Mouse (Mus musculus) macrophage (primary cell): ENCODE results near the gene Sox15. TPM values are rescaled to one million over a fixed set of nuclear protein-coding genes. Genes with fewer than 3 reads are reported as not detected.
"Not testable (repeated sequence)": the region's sequence is repeated elsewhere in the genome, so short reads cannot be mapped to it uniquely, and the experiment has no call there.

Experiments used
- H3K27ac ChIP-seq: fragments of 350-480 bp; formaldehyde crosslinking; 2 replicates; pipeline ENCODE4 v1.9.0; 2021
- H3K36me3 ChIP-seq: fragments of 350-480 bp; formaldehyde crosslinking; 2 replicates; pipeline ENCODE4 v1.9.0; 2021; ENCODE audit errors: inconsistent target
- H3K4me3 ChIP-seq: fragments of 350-480 bp; formaldehyde crosslinking; 2 replicates; pipeline ENCODE4 v1.9.0; 2021; ENCODE audit errors: inconsistent target
- H3K79me2 ChIP-seq: fragments of 350-480 bp; formaldehyde crosslinking; 2 replicates; pipeline ENCODE4 v1.9.0; 2021; ENCODE audit errors: inconsistent target
- WGBS: methylation state at CpG from one replicate; pipeline ENCODE4 v1.1.7; 2026; ENCODE audit warnings: inconsistent platforms; ENCODE audit not compliant: missing documents; 5-methylcytosine and 5-hydroxymethylcytosine counted together
- polyA plus RNA-seq: library from polyadenylated mRNA; stranded (reverse); fragments of 250-400 nt; gene quantifications from 3 replicates; pipeline ENCODE4 v1.2.4, GENCODE M21; 2018; ENCODE audit warnings: inconsistent platforms

Sox15 gene
- polyA plus RNA-seq, 1 experiment from 2014 or later, result not detected

DNA sequence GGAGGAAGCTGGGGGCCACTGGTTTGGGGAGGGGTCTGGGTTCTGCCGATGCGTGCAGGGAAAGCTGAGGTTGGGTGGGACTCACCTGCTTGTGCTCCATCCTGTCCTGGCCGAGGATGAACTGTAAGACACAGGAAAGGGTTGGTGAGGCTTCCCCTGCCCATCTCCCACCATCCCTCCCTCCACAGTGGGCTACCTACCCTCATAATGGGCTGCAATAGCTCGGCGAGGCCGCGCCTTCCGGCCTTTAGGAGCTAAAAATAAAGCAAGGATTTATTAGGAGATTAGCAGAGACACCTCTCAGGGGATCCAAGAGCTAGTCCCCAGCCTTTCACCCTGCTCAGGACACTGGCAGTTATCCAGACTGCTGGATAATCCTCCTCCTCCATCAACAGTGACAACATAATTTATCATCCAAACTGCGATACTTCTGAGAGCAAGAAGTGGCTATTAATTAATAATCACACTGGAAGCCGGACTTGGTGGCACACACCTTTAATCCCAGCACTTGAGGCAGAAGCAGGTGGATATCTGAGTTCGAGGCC lies 38.4 kb downstream of the Sox15 start:
- Histone ChIP-seq H3K27ac (peak overlapping the region; percentile 96), H3K4me3 (peak overlapping the region; percentile 74; the same call in 1 of the 2 replicates)
- 74% methylated on average over 10 of the region's 11 CpGs for WGBS

DNA sequence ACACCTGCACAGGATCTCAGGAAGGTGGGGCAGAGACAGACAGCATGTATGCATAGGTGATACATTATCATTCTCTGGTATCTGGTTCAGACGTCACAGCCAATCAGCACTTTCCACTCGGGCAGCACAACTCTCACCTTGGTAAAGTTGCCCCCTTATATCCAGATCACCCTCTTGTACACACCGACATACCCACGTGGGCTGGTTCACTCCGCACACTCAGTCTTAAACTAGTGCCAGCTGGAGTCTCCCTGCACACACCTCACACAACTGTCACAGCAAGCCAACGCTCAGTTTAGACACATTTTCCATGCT lies 39.9 kb downstream of the Sox15 start:
- peak overlapping the region; percentile 96 for H3K27ac ChIP-seq
- 78% methylated on average over 6 of the region's 6 CpGs for WGBS
- H3K36me3 ChIP-seq, result no peaks in the 10 kb centered on the region
- peaks cover 43% of the 10 kb centered on the region for H3K79me2 ChIP-seq
- H3K4me3 ChIP-seq, result peak overlapping the region; percentile 74

More for the DNA sequence above, 38.4 kb downstream of the Sox15 start:
- Histone ChIP-seq H3K79me2 (peaks cover 48% of the 10 kb centered on the region), H3K36me3 (no peaks in the 10 kb centered on the region)

DNA sequence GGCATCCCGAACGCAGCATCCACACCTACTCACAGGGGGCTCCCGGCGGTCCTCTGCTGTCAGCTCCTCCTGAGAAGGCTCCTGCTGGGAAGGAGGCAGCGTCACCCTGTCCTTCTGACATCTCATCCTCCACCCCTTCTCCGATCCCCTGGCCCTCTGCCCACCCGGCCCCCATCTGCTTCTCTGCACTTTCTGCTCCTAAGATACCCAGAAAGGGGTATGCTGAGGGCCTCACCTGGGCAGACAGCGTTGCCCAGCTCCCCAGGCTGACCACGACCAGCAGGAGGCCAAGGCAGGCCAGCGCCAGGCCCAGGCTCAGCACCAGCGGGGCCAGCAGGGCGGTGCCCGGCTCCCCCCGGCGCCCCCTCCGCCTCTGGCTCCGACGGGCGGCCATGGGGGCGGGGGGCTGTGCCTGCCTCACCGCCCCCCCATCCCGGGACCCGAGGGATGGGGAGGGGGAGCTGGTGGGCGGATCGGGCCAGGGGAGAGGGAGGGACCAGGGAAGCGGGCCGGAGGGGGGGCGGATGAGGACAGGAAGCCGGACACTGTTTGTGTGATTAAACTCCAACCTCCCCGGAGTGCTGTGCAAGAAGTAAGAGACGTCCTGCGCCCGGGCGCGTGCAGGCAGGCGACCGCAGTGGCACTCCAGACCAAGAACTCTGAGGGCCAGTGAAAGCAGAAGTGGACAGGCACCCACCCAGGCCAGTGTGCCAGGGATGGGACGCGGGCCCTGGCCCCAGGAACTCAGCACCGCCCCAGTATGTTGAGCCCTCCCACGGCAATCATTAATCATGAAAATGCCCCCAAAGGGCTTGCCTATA lies 40.5 kb downstream of the Sox15 start, which contains the start of the genes Tnfsf12 and Tnfsfm13:
TSS of gene Tnfsf12 (minus strand) at position 489 of the 821 bp plus-strand sequence.
TSS of gene Tnfsfm13 (minus strand) at position 738 of the 821 bp plus-strand sequence.
- H3K4me3 ChIP-seq, result peak within 1 kb of the TSS; percentile 74
- H3K27ac ChIP-seq, result peak within 1 kb of the TSS; percentile 96
- 12% methylated on average over 41 of the region's 41 CpGs for WGBS
- H3K79me2 ChIP-seq, result peaks cover 37% of the 10 kb centered on the region
- H3K36me3 ChIP-seq, result no peaks in the 10 kb centered on the region

DNA sequence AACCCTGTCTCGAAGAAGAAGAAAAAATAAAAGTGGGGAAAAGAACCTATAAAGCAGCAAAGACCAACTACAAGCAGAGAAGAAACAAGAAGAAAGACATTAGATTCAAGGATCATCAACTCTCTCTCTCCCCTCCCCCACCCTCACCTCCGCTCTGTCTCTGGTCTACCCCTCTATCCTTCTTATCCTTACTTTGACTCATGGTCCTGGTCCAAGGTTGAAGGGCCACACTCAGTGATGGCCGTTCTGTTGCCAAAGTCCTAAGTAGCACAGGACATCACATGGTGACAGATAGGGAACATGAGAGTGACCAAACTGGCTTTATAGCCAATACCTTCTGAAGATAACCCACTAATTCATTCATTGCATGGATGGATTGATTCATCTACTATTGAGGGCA lies 42.3 kb downstream of the Sox15 start:
- H3K27ac ChIP-seq, result no peak overlapping the region
- no peaks in the 10 kb centered on the region for H3K36me3 ChIP-seq
- no peak overlapping the region for H3K4me3 ChIP-seq
- WGBS, result 92% methylated on average over 3 of the region's 3 CpGs
- peaks cover 29% of the 10 kb centered on the region for H3K79me2 ChIP-seq

DNA sequence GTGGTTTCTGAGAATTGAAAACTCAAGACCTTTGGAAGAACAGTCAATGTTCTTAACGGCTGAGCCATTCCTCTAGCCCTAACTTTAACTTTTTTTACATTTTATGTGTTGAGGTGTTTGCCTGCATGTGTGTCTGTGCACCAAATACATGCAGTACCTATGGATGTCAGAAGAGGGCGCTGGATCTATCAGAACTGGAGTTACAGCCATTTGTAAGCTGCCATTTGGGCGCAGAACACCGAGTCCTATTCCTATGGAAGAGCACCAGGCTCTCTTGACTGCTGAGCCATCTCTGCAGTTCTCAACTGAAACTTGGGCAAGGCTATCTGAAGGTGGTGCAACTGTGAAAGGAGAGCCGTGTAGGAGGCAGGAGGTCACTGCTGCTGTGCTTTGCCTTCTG lies 43.5 kb downstream of the Sox15 start:
- no peak overlapping the region for H3K27ac ChIP-seq
- 84% methylated on average over 5 of the region's 5 CpGs for WGBS
- H3K79me2 ChIP-seq, result peaks cover 19% of the 10 kb centered on the region
- H3K36me3 ChIP-seq, result no peaks in the 10 kb centered on the region
- no peak overlapping the region for H3K4me3 ChIP-seq

DNA sequence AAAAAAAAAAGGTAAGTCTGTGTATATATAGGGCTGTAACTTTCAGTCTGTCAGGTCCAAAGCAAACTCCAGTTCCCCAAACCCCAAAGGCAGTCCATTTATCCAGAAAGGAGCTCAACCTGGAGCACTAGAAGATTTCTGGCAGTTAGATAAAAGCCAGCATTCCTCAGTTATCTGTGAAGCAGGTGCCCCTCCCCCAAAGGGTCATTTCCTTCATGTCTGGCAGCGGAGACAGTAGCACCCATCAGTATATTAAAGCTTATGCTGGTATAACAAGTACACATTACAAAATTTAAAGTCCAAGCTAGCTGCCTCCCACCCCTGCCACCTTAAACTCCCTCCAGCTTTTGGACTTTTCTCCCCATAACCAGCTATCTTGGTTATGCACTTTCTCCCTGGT lies 44.5 kb downstream of the Sox15 start:
- Histone ChIP-seq H3K79me2 (peaks cover 9% of the 10 kb centered on the region), H3K27ac (no peak overlapping the region), H3K4me3 (no peak overlapping the region), H3K36me3 (no peaks in the 10 kb centered on the region)
- 100% methylated on average over 1 of the region's 1 CpGs for WGBS

DNA sequence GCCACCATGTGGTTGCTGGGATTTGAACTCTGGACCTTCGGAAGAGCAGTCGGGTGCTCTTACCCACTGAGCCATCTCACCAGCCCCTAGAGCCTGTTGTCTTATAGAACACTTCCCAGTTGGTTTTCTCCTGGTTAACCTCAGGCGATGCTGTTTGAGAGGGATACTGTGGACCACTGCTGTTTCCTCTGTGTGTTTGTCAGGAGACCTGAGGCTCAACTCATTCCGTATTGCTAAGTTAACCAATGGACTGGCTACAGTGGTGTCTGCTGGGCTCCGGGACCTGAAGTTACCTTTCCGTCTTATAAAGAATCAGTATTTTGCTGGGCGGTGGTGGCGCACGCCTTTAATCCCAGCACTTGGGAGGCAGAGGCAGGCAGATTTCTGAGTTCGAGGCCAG lies 47.8 kb downstream of the Sox15 start:
- not testable (repeated sequence) for H3K27ac ChIP-seq, H3K79me2 ChIP-seq, H3K4me3 ChIP-seq, H3K36me3 ChIP-seq
- WGBS, result 91% methylated on average over 4 of the region's 10 CpGs

DNA sequence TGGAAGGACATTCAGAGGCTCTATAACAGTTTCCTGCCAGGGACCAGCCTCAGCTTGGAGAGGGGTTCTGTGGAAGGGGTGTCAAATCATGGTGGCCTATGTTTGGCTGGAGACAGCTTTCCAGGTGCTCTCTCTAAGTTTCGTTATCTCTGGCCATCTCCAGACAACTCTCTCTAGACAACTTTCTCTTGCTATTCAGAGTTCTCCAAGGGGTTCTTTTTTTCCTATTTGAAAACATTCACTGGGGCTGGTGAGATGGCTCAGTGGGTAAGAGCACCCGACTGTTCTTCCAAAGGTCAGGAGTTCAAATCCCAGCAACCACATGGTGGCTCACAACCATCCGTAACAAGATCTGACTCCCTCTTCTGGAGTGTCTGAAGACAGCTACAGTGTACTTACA lies 48.3 kb downstream of the Sox15 start:
- not testable (repeated sequence) for H3K27ac ChIP-seq, H3K36me3 ChIP-seq, H3K79me2 ChIP-seq, H3K4me3 ChIP-seq
- 80% methylated on average over 2 of the region's 3 CpGs for WGBS

DNA sequence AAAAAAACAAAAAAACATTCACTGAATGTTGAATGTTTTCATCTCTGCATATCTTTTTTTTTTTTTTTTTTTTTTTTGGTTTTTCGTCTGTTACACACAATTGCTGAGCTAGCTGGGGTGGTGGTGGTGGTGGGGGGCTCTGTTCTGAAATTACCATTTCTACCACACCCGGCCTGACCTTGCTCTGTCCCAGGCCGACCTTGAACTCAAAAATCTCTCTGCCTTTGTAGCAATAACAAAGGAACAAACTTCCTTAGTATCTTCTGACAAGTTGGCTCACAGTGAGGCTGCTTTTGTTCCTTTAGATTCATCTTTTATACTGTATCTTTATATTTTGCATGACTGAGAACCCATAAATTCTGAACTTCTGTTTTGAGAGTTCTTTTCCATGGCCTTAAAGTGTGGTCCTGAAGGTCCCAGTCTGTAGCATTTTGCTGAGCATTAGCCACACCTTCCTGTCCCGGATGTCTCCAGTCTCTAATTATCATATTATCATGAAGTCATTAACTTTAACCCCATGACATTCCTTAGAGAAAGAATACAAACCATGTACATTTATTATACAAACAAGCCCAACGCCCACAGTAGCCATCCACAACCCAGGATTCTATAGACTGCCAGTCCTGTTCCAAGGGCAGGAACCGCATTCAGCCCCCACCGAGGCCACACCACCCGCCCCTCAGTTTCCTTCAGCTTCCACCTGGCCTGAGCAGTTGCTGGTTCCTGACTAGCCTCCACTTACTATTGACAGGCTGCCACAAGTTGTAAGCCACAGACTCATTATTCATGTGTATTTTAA lies 48.9 kb downstream of the Sox15 start:
- H3K27ac ChIP-seq, result no peak overlapping the region
- no peak overlapping the region for H3K4me3 ChIP-seq
- WGBS, result 76% methylated on average over 7 of the region's 8 CpGs
- no peaks in the 10 kb centered on the region for H3K79me2 ChIP-seq
- no peaks in the 10 kb centered on the region for H3K36me3 ChIP-seq

DNA sequence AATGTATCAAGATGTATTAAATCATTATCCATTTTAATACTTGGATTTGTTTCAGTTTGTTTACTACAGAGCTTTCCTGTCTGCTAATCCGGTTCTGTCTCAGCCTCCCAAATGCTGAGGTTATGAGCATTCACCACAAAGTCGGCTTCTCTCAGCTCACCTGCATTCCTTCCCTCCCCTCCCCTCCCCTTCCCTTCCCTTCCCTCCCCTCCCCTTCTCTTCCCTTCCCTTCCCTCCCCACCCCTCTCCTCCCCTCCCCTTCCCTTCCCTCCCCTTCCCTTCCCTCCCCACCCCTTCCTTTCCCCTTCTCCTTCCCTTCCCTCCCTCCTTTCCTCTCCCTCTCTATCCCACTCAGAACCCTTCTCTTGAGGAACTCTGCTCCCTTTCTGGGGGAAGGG lies 49.5 kb downstream of the Sox15 start:
- Histone ChIP-seq H3K36me3 (no peaks in the 10 kb centered on the region), H3K79me2 (no peaks in the 10 kb centered on the region), H3K4me3 (no peak overlapping the region), H3K27ac (no peak overlapping the region)
- no CpG with 5 or more reads among the region's 2 CpGs for WGBS

Other genes with a start within 250 kb of the Sox15 start
- 4.5 to 15.0 TPM (median 11.0 TPM) in 3 replicates for gene Kdm6b, start 241.6 kb upstream of the Sox15 start, polyA plus RNA-seq
- 0.32 to 3.0 TPM (median 1.5 TPM) in 3 replicates for gene Dnah2, start 106.2 kb upstream of the Sox15 start, polyA plus RNA-seq
- gene Efnb3, start 95.1 kb upstream of the Sox15 start, polyA plus RNA-seq, result 0.06 TPM in 1 of 3 replicates, not detected in the others
- gene Wrap53, start 75.1 kb upstream of the Sox15 start, polyA plus RNA-seq, result 4.4 to 5.0 TPM (median 5.0 TPM) in 3 replicates
- 32.6 to 59.9 TPM (median 52.5 TPM) in 3 replicates for gene Trp53, start 75.0 kb upstream of the Sox15 start, polyA plus RNA-seq
- not detected in 3 replicates for gene Atp1b2, start 49.4 kb upstream of the Sox15 start, polyA plus RNA-seq
- not detected in 3 replicates for gene Shbg, start 37.4 kb upstream of the Sox15 start, polyA plus RNA-seq
- 1.6 to 2.2 TPM (median 1.6 TPM) in 3 replicates for gene Sat2, start 33.3 kb upstream of the Sox15 start, polyA plus RNA-seq
- 36.0 to 36.7 TPM (median 36.3 TPM) in 3 replicates for gene Fxr2, start 22.3 kb upstream of the Sox15 start, polyA plus RNA-seq
- gene Mpdu1, start 7.3 kb downstream of the Sox15 start, polyA plus RNA-seq, result 81.7 to 90.9 TPM (median 89.2 TPM) in 3 replicates
- 3,562 to 8,261 TPM (median 3,776 TPM) in 3 replicates for gene Cd68, start 10.8 kb downstream of the Sox15 start, polyA plus RNA-seq
- gene Eif4a1, start 17.1 kb downstream of the Sox15 start, polyA plus RNA-seq, result 683 to 1,306 TPM (median 693 TPM) in 3 replicates
- 57.8 to 99.6 TPM (median 77.5 TPM) in 3 replicates for gene Senp3, start 26.8 kb downstream of the Sox15 start, polyA plus RNA-seq
- gene Tnfsf13, start 30.5 kb downstream of the Sox15 start, polyA plus RNA-seq, result 16.4 to 43.4 TPM (median 40.3 TPM) in 3 replicates
- gene Tnfsf12, start 40.5 kb downstream of the Sox15 start, polyA plus RNA-seq, result 89.2 to 140 TPM (median 130 TPM) in 3 replicates
- 25.2 to 36.9 TPM (median 25.5 TPM) in 3 replicates for gene Tnfsfm13, start 40.8 kb downstream of the Sox15 start, polyA plus RNA-seq
- 63.4 to 133 TPM (median 79.6 TPM) in 3 replicates for gene Polr2a, start 103.3 kb downstream of the Sox15 start, polyA plus RNA-seq
- not detected in 3 replicates for gene Slc35g3, start 106.7 kb downstream of the Sox15 start, polyA plus RNA-seq
- gene Zbtb4, start 110.6 kb downstream of the Sox15 start, polyA plus RNA-seq, result 11.6 to 17.8 TPM (median 12.0 TPM) in 3 replicates
- not detected in 3 replicates for gene Chrnb1, start 140.6 kb downstream of the Sox15 start, polyA plus RNA-seq
- 0.69 to 2.7 TPM (median 2.3 TPM) in 3 replicates for gene Fgf11, start 146.5 kb downstream of the Sox15 start, polyA plus RNA-seq
- gene Tmem102, start 150.3 kb downstream of the Sox15 start, polyA plus RNA-seq, result not detected in 3 replicates
- not detected in 3 replicates for gene Gm39566, start 160.0 kb downstream of the Sox15 start, polyA plus RNA-seq
- gene Spem2, start 163.2 kb downstream of the Sox15 start, polyA plus RNA-seq, result not detected in 3 replicates
- gene Spem1, start 166.9 kb downstream of the Sox15 start, polyA plus RNA-seq, result not detected in 3 replicates
- gene Nlgn2, start 182.5 kb downstream of the Sox15 start, polyA plus RNA-seq, result 0.80 to 2.1 TPM (median 1.0 TPM) in 3 replicates
- gene Tmem256, start 183.2 kb downstream of the Sox15 start, polyA plus RNA-seq, result 71.2 to 302 TPM (median 269 TPM) in 3 replicates
- gene Plscr3, start 191.1 kb downstream of the Sox15 start, polyA plus RNA-seq, result 23.8 to 38.1 TPM (median 36.6 TPM) in 3 replicates
- not detected in 3 replicates for gene Tnk1, start 203.4 kb downstream of the Sox15 start, polyA plus RNA-seq
- gene Tmem95, start 222.7 kb downstream of the Sox15 start, polyA plus RNA-seq, result not detected in 3 replicates
- 4.3 to 5.6 TPM (median 5.5 TPM) in 3 replicates for gene Kctd11, start 226.1 kb downstream of the Sox15 start, polyA plus RNA-seq
- 0.54 to 0.68 TPM (median 0.62 TPM) in 3 replicates for gene Acap1, start 240.2 kb downstream of the Sox15 start, polyA plus RNA-seq
- not detected in 3 replicates for gene 2810408A11Rik, start 245.7 kb downstream of the Sox15 start, polyA plus RNA-seq
- gene Neurl4, start 245.8 kb downstream of the Sox15 start, polyA plus RNA-seq, result 14.9 to 19.2 TPM (median 15.6 TPM) in 3 replicates